Mouse (Mus musculus): ENCODE measurements around the gene Csf1.

GRCm38 (mm10) chr3:107757365-107758129 is 2.7 kb downstream of the Csf1 start:
- TF ChIP-seq ZNF384 (IDR thresholded peaks at IDR 0.05; ENCODE audit: low read depth, low read length), result no peak
- TF ChIP-seq RCOR1 (IDR thresholded peaks at IDR 0.05; ENCODE audit: low read depth, low read length), result no peak
- no peak for TF ChIP-seq NELFE (IDR thresholded peaks at IDR 0.05; ENCODE audit: low read depth, low read length)
- TF ChIP-seq POLR2AphosphoS5 (IDR thresholded peaks at IDR 0.05; ENCODE audit: borderline replicate concordance, low read depth, low read length), result no peak

All from MEL (cell line).